Mouse (Mus musculus): Measurements from ENCODE around the gene Mnt. TPM values are rescaled to one million over a fixed set of nuclear protein-coding genes. Genes with fewer than 3 reads are reported as not detected.
A peak's percentile ranks its signal among the peaks of the same experiment; 100 is the strongest.

The Mnt gene
- polyA plus RNA-seq, 1 experiment from 2014 or later: 4.4 TPM

DNA sequence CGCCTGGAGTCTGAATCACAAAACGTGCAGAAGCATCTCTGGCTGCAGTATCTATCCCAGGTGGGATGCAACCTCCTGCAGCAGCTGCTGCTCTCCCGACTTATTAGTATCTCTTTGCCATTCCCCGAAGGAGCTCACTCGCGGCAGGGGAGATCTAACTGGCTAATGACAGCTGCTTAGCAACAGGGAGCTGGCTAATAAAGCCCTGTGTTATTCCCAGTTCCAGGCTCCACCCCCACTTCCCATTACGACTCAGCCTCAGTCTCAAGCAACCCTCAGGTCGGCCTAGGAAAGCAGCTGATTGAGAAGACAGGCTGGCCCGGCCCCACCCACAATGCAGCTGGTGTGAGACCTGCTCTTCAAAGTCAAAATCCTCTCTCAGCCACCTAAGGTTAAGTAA lies 46.1 kb downstream of the Mnt start:
- Histone ChIP-seq H3K9me3 (ENCODE audit: low read depth, low read length) (no peaks in the 10 kb centered on the region), H3K36me3 (ENCODE audit: insufficient read depth) (no peaks in the 10 kb centered on the region), H3K9ac (no peak overlapping the region), H3K27me3 (ENCODE audit: insufficient read depth, low read length) (no peaks in the 10 kb centered on the region), H3K4me3 (ENCODE audit: low read depth, low read length) (no peak overlapping the region), H3K4me2 (no peak overlapping the region), H3K4me1 (ENCODE audit: insufficient read depth) (no peaks in the 10 kb centered on the region), H3K27ac (ENCODE audit: low read depth) (no peak overlapping the region)
- ATAC-seq (ENCODE audit: insufficient read depth): peak; percentile 62
- no peak for TF ChIP-seq CTCF (IDR thresholded peaks at IDR 0.05; ENCODE audit: low read depth)
- 2% methylated on average over 9 of the region's 9 CpGs for WGBS
- DNase-seq: peak; percentile 68

DNA sequence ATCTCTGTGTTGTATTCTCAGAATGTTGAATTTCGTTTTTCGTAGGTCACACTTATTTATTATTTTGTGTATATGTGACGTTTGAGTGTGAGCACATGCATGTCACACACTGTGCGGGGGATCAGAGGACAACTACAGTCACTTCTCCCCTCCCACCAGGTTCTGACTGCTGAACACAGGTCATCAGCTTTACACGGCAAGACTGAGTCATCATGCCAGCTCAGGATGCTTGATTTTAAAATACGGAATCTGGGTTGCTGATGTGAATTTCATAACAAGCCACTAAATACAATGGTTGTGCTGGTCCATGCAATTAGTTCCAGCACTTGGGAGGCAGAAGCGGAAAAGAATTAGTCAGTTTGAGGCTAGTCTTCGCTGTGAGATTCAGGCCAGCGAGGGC lies 50.3 kb downstream of the Mnt start:
- Histone ChIP-seq H3K36me3 (ENCODE audit: insufficient read depth) (no peaks in the 10 kb centered on the region), H3K4me1 (ENCODE audit: insufficient read depth) (no peaks in the 10 kb centered on the region), H3K9me3 (ENCODE audit: low read depth, low read length) (no peaks in the 10 kb centered on the region), H3K9ac (no peak overlapping the region), H3K4me2 (no peak overlapping the region), H3K4me3 (ENCODE audit: low read depth, low read length) (no peak overlapping the region), H3K27ac (ENCODE audit: low read depth) (no peak overlapping the region), H3K27me3 (ENCODE audit: insufficient read depth, low read length) (no peaks in the 10 kb centered on the region)
- ATAC-seq (ENCODE audit: insufficient read depth) (no peak), DNase-seq (no peak)
- 72% methylated on average over 9 of the region's 9 CpGs for WGBS
- no peak for TF ChIP-seq CTCF (IDR thresholded peaks at IDR 0.05; ENCODE audit: low read depth)

DNA sequence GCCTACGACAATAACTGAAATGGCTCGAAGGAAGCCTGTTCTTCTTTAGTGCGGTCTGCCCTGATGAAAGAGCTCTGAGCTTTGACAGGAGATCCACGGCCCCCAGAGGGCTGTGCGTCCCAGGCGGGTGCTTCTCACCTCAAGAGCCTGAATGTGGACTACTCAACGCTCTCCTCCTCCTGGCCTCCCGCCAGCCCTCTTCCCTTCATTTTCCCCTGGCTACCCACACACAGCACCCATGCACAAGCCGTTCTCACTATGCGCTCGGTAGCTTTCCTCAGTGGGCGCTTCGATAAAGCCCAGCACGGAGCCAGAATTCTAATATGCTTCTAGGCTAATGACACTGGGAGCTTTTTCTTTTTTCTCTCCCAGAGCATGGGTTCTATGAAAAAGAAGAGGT lies 51.3 kb downstream of the Mnt start:
- no peaks in the 10 kb centered on the region for H3K36me3 ChIP-seq (ENCODE audit: insufficient read depth)
- no peaks in the 10 kb centered on the region for H3K9me3 ChIP-seq (ENCODE audit: low read depth, low read length)
- no peak for TF ChIP-seq CTCF (IDR thresholded peaks at IDR 0.05; ENCODE audit: low read depth)
- no peak overlapping the region for H3K4me2 ChIP-seq
- H3K4me3 ChIP-seq (ENCODE audit: low read depth, low read length): no peak overlapping the region
- 53% methylated on average over 14 of the region's 14 CpGs for WGBS
- H3K27ac ChIP-seq (ENCODE audit: low read depth): no peak overlapping the region
- no peak overlapping the region for H3K9ac ChIP-seq
- H3K4me1 ChIP-seq (ENCODE audit: insufficient read depth): no peaks in the 10 kb centered on the region
- ATAC-seq (ENCODE audit: insufficient read depth): no peak
- no peak for DNase-seq
- H3K27me3 ChIP-seq (ENCODE audit: insufficient read depth, low read length): no peaks in the 10 kb centered on the region

DNA sequence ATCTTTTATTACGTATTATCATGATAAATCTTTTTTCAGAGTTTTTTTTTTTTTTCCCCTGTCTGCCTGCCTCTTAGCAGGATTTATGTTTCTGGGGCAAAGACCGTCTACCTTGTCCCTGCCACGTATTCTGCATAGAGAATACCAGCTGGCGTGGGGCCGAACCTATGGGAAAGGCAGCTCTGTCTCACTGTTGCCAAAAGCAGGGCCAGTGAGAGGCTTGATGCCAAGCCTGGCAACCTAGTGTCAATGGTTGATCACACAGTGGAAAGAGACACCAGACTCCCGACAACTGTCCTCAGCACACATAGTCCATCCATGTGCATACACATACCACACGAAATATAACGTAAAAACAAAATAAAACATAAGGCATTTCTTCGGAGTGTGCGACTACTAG lies 52.4 kb downstream of the Mnt start:
- no peak overlapping the region for H3K4me3 ChIP-seq (ENCODE audit: low read depth, low read length)
- no peak for TF ChIP-seq CTCF (IDR thresholded peaks at IDR 0.05; ENCODE audit: low read depth)
- 94% methylated on average over 10 of the region's 10 CpGs for WGBS
- no peak overlapping the region for H3K27ac ChIP-seq (ENCODE audit: low read depth)
- no peak overlapping the region for H3K4me2 ChIP-seq
- no peaks in the 10 kb centered on the region for H3K36me3 ChIP-seq (ENCODE audit: insufficient read depth)
- H3K9me3 ChIP-seq (ENCODE audit: low read depth, low read length): no peaks in the 10 kb centered on the region
- H3K27me3 ChIP-seq (ENCODE audit: insufficient read depth, low read length): no peaks in the 10 kb centered on the region
- DNase-seq (no peak), ATAC-seq (ENCODE audit: insufficient read depth) (no peak)
- H3K9ac ChIP-seq: no peak overlapping the region
- no peaks in the 10 kb centered on the region for H3K4me1 ChIP-seq (ENCODE audit: insufficient read depth)

DNA sequence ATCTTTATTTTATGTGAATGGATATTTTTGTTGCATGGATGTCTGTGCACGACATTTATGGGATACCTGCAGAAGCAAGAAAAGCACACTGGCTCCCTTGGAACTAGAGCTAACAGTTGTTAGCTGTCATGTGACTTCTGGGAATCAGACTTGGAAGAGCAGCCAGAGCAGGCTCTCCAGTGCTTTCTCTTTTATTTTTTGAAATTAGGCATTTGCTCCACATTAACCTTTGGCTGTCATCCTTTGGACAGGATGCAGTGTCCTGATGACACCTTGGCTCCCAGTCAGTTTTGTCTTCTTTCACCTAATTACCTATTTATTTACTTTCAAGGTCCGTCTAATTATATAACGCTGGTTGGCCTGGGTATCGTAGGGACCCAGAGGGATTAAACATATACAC lies 63.9 kb downstream of the Mnt start:
- Histone ChIP-seq H3K4me3 (ENCODE audit: low read depth, low read length) (no peak overlapping the region), H3K27ac (ENCODE audit: low read depth) (no peak overlapping the region), H3K27me3 (ENCODE audit: insufficient read depth, low read length) (no peaks in the 10 kb centered on the region), H3K9me3 (ENCODE audit: low read depth, low read length) (no peaks in the 10 kb centered on the region), H3K4me1 (ENCODE audit: insufficient read depth) (no peaks in the 10 kb centered on the region), H3K9ac (no peak overlapping the region), H3K4me2 (no peak overlapping the region), H3K36me3 (ENCODE audit: insufficient read depth) (peaks cover 4% of the 10 kb centered on the region)
- DNase-seq: no peak
- no peak for TF ChIP-seq CTCF (IDR thresholded peaks at IDR 0.05; ENCODE audit: low read depth)
- no peak for ATAC-seq (ENCODE audit: insufficient read depth)
- 62% methylated on average over 4 of the region's 4 CpGs for WGBS

Small RNA genes lying within 50 kb of the gene (microRNA-seq; reads per million reads assigned to microRNA genes)
- gene Mir6926 (ENCODE audit: borderline number of aligned reads): not detected

Other genes starting within 250 kb of the Mnt start
- 2.3 and 2.6 TPM in 2 replicates for gene Rap1gap2, start 220.0 kb upstream of the Mnt start, polyA plus RNA-seq (2014; fragmentation: Nextera tagmentation; extraction: Ambion mirVana)
- 0.28 and 0.38 TPM in 2 replicates for gene Ccdc92b, start 211.3 kb upstream of the Mnt start, polyA plus RNA-seq (2014; fragmentation: Nextera tagmentation; extraction: Ambion mirVana)
- 21.5 and 23.8 TPM in 2 replicates for gene Cluh, start 181.4 kb upstream of the Mnt start, polyA plus RNA-seq (2014; fragmentation: Nextera tagmentation; extraction: Ambion mirVana)
- 67.2 and 73.8 TPM in 2 replicates for gene Pafah1b1, start 106.2 kb upstream of the Mnt start, polyA plus RNA-seq (2014; fragmentation: Nextera tagmentation; extraction: Ambion mirVana)
- gene Mettl16, start 60.1 kb upstream of the Mnt start, polyA plus RNA-seq (2014; fragmentation: Nextera tagmentation; extraction: Ambion mirVana): 39.2 and 39.8 TPM in 2 replicates
- gene Sgsm2, start 66.1 kb downstream of the Mnt start, polyA plus RNA-seq (2014; fragmentation: Nextera tagmentation; extraction: Ambion mirVana): 4.8 and 5.4 TPM in 2 replicates
- 55.1 and 57.5 TPM in 2 replicates for gene Tsr1, start 67.2 kb downstream of the Mnt start, polyA plus RNA-seq (2014; fragmentation: Nextera tagmentation; extraction: Ambion mirVana)
- gene Smg6, start 94.9 kb downstream of the Mnt start, polyA plus RNA-seq (2014; fragmentation: Nextera tagmentation; extraction: Ambion mirVana): 16.4 TPM in 2 replicates
- gene Srr, start 95.0 kb downstream of the Mnt start, polyA plus RNA-seq (2014; fragmentation: Nextera tagmentation; extraction: Ambion mirVana): 22.6 and 23.6 TPM in 2 replicates